Mouse (Mus musculus): ENCODE data around the gene Angel1. TPM values are rescaled to one million over a fixed set of nuclear protein-coding genes. Genes with fewer than 3 reads are reported as not detected.

Angel1 gene
- polyA plus RNA-seq, 1 experiment from 2014 or later = 17.0 TPM

DNA sequence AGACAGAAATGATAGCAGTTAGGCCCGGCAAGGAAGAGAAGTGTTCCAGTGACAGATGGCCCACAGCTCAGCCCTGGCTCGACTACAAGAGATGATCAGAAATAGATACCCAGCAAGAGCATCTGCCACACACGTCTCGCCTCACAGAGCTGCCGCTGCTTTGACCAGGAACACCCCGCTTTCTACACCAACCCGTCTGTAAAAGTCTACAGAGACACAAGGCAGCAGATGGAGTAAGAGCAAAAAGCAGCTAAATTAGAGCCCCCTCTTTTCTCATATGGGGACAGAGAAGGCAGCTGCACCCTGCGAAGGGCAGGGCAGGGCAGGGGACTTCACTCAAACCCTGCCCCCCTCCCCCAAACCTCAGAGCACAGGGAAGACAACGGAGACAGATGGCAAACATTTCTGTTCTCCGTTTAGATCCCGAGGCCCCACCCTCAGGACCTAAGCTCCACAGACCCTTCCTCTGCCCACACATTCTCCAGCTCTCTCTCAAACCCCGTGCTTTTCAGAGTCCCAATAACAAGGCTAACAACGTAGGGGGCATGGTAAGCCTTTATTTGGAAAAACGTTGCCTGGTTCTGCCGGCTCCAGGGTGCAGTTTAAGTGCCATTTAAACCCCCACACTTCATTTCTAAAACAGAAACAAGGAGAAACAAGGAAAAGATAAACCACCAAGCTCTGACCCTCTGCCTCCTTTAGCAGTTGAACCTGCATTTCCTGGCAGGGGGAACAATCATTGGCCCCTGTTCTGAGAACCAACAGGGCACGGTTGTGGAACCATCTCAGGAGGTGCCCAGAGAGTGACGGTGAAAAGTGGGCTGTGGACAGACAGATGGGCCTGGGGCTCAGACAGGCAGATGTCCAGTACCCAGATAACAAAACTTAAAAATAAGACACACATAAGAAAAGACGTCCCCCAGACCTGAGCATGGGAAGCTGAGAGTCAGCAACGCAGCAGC lies 26.0 kb downstream of the Angel1 start:
- Histone ChIP-seq H3K9ac (0 out of 2 replicates have a peak overlapping the region, but pooled peaks have one; percentile 5), H3K36me3 (peaks cover 19% of the 10 kb centered on the region)
- 25% methylated on average over 19 of the region's 19 CpGs for WGBS

DNA sequence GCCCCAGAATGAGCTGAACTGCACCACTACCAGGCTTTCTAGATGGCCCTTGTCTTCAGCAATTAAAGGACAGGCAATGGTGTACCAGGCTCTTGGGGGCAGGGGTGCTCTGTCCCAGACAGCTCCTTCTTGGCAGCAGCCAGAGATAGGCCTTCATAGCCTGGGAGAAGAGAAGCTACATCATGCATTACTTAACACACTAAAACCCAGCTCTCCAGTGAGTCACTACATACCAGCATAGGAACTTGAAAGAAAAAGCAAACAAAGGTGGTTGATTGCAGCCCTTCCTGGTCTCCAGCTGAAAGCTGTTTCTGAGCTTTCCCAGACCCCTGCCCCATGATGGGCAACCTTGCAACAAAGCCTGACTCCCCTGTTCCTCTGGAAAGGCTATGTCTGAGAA lies 27.7 kb downstream of the Angel1 start:
- peaks cover 31% of the 10 kb centered on the region for H3K36me3 ChIP-seq
- H3K9ac ChIP-seq = no peak overlapping the region
- H3K4me3 ChIP-seq = no peak overlapping the region
- peaks cover 42% of the 10 kb centered on the region for H3K4me1 ChIP-seq
- no peak for ATAC-seq (ENCODE audit: low FRiP score)
- H3K27me3 ChIP-seq = no peaks in the 10 kb centered on the region
- peak overlapping the region; percentile 84 for H3K27ac ChIP-seq
- H3K4me2 ChIP-seq (replicated peaks) = peak overlapping the region; percentile 29; the same call in 1 of the 2 replicates
- no peaks in the 10 kb centered on the region for H3K9me3 ChIP-seq (replicated peaks)

More for the DNA sequence above, 26.0 kb downstream of the Angel1 start:
- H3K27me3 ChIP-seq = no peaks in the 10 kb centered on the region
- ATAC-seq (ENCODE audit: low FRiP score) = peak; percentile 64
- H3K27ac ChIP-seq = peak overlapping the region; percentile 84
- no peak overlapping the region for H3K4me3 ChIP-seq
- no peaks in the 10 kb centered on the region for H3K9me3 ChIP-seq (replicated peaks)
- H3K4me2 ChIP-seq (replicated peaks) = peak overlapping the region; percentile 3; the same call in 1 of the 2 replicates
- peaks cover 48% of the 10 kb centered on the region for H3K4me1 ChIP-seq

DNA sequence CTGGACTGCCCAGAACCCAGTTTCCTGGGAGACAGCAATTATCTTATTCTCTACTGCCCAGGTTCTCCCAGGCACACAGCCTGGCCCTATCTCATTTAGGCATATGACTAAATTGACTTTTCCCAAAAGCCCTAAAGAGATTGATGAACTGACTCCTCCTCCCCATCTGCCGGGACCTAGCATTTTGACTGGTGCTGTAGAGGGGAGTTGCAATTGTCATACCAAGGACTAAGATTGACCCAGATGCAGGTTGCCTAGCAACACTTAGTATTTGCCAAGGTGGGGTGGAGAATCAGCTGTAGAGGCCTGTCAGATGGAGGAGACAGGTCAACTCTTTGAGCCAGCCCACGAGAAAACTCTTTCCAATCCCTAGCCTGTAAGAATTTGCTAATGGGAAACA lies 28.3 kb downstream of the Angel1 start:
- peaks cover 32% of the 10 kb centered on the region for H3K36me3 ChIP-seq
- H3K27ac ChIP-seq = 0 out of 2 replicates have a peak overlapping the region, but pooled peaks have one; percentile 84
- no peak overlapping the region for H3K9ac ChIP-seq
- 54% methylated on average over 2 of the region's 2 CpGs for WGBS
- ATAC-seq (ENCODE audit: low FRiP score) = peak; percentile 21; the same call in 1 of the 2 replicates
- H3K4me2 ChIP-seq (replicated peaks) = no peak overlapping the region
- no peak overlapping the region for H3K4me3 ChIP-seq
- H3K27me3 ChIP-seq = no peaks in the 10 kb centered on the region
- H3K4me1 ChIP-seq = peaks cover 42% of the 10 kb centered on the region
- no peaks in the 10 kb centered on the region for H3K9me3 ChIP-seq (replicated peaks)

DNA sequence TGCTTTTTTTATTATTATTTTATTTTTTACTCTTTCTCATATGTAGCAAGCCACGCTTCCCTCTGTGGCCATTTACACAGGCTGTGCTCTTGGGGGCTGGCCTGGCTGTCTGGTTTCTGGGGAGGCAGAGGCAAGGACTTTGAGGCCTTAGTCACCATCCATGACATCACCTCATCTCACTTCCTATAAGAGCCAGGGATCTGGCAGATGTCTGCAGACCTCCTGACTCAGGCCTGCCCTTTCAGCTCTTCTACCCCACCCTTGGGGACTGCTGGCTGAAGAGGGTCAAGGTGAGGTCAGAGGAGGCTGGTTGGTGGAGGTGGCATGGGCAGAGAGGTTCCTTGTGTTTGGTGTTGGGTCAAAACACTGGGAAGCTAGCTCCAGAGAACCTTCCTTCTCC lies 31.8 kb downstream of the Angel1 start:
- ATAC-seq (ENCODE audit: low FRiP score) = no peak
- Histone ChIP-seq H3K4me3 (no peak overlapping the region), H3K4me2 (replicated peaks) (no peak overlapping the region), H3K9me3 (replicated peaks) (no peaks in the 10 kb centered on the region), H3K9ac (no peak overlapping the region), H3K27me3 (no peaks in the 10 kb centered on the region), H3K27ac (no peak overlapping the region), H3K36me3 (peaks cover 62% of the 10 kb centered on the region), H3K4me1 (peaks cover 16% of the 10 kb centered on the region)
- WGBS = 93% methylated on average over 1 of the region's 1 CpGs

DNA sequence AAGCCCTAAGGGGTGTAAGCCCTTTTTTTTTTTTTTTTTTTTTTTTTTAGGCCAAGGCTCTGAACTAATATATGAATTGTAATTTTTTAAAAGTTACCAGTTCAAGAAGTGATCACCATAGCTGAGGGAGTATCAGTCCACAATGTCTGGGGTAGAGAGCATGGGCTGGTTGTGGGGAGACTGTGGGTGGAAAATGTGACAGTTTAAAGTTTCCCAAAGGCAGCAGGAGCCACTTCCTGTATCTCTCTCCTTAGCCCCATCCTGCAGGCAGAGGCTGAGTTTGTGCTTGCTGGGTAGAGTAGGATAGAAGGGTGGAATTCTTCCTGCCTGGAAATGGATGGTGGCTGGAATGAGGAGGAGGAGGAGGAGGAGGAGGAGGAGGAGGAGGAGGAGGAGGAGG lies 32.9 kb downstream of the Angel1 start:
- H3K9me3 ChIP-seq (replicated peaks) = no peaks in the 10 kb centered on the region
- no peak overlapping the region for H3K27ac ChIP-seq
- no peak overlapping the region for H3K4me2 ChIP-seq (replicated peaks)
- no peak for ATAC-seq (ENCODE audit: low FRiP score)
- H3K9ac ChIP-seq = no peak overlapping the region
- H3K36me3 ChIP-seq = peaks cover 70% of the 10 kb centered on the region
- H3K27me3 ChIP-seq = no peaks in the 10 kb centered on the region
- peaks cover 6% of the 10 kb centered on the region for H3K4me1 ChIP-seq
- H3K4me3 ChIP-seq = no peak overlapping the region

DNA sequence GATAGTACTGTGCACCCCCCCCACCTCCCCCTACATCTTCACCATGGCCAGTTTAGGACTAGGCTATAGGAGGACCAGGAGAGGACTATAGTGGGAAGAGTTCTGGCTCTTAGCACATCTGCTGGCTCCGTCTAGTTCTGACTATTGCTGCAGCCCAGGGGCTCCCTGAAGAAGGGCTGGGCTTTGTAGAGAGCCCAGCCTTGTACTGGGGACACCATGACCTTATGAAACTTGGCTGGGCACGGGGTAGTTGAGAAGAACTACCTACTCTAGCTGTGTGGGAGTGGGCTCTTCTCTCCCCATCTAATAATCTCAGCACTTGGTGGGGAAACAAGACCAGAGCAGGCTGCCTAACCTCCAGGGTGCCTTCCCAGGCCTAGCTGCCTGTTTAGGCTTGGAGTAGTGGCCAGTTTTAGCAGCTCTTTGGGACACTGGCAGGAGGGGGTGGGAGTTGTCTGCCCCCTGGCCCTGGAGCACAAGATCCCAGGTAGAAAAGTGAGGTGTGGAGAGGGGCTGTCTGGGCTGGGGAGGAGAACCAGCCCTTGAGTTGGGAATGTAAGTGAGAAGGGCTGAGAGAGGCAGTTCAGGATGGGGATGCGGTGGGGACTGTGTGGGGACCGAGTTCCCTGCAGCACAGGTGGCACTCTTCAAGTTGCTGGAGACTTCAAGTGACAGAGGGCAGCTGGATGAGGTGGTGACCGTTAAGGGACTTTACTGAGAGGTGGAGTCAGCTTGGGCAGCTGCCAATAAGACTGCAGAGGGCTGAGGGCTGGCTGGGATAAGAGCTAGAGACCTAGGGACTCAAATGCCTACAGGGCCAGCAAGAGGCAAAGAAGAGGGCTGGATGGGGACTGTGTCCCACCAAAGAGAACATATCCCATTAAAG lies 33.5 kb downstream of the Angel1 start:
- no peak overlapping the region for H3K9ac ChIP-seq
- ATAC-seq (ENCODE audit: low FRiP score) = no peak
- no peaks in the 10 kb centered on the region for H3K27me3 ChIP-seq
- H3K4me2 ChIP-seq (replicated peaks) = no peak overlapping the region
- H3K4me3 ChIP-seq = no peak overlapping the region
- H3K4me1 ChIP-seq = 0 out of 2 replicates have a peak, but pooled peaks cover 1% of the 10 kb centered on the region
- no peak overlapping the region for H3K27ac ChIP-seq
- WGBS = 74% methylated on average over 5 of the region's 5 CpGs
- H3K36me3 ChIP-seq = peaks cover 75% of the 10 kb centered on the region
- no peaks in the 10 kb centered on the region for H3K9me3 ChIP-seq (replicated peaks)

DNA sequence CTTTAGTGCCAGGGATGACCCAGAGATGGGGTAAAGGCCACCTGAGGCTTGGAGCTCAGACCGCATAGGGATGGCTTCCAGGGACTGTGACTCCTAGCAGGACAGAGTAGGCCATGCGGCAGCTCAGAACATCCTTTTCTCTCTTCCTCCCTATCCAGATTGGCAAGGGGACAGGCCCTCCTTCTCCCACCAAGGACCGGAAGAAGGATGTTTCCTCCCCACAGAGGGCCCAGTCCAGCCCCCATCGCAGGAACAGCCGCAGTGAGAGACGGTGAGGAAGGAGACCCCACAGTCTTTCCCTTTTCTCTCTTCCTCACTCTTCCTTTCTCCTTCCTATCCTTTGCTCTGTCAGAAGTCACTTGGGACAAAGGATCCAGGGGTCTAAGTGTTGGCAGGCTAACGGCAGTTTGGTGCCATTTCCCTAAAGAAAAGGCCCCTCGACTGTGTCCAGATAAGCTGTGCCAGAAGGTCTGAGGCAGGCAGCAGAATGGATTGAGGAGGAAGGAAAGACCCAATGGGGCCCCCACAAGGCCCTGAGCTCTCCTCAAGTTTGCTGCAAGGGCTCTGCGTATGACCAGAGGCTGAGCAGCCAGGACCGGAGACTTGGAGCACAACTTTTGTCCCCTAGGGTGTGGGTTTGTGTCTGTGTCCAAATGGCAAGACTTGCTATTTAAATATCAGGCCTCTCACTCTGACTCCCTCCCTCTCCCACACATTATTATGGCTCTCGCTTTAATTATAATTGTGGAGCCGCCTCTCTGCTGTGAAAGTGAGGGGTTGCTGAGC lies 35.4 kb downstream of the Angel1 start:
- Histone ChIP-seq H3K9ac (no peak overlapping the region), H3K27me3 (no peaks in the 10 kb centered on the region), H3K4me1 (0 out of 2 replicates have a peak, but pooled peaks cover 3% of the 10 kb centered on the region), H3K36me3 (peaks cover 79% of the 10 kb centered on the region), H3K4me3 (no peak overlapping the region), H3K4me2 (replicated peaks) (no peak overlapping the region), H3K9me3 (replicated peaks) (no peaks in the 10 kb centered on the region), H3K27ac (no peak overlapping the region)
- 85% methylated on average over 12 of the region's 12 CpGs for WGBS
- no peak for ATAC-seq (ENCODE audit: low FRiP score)

DNA sequence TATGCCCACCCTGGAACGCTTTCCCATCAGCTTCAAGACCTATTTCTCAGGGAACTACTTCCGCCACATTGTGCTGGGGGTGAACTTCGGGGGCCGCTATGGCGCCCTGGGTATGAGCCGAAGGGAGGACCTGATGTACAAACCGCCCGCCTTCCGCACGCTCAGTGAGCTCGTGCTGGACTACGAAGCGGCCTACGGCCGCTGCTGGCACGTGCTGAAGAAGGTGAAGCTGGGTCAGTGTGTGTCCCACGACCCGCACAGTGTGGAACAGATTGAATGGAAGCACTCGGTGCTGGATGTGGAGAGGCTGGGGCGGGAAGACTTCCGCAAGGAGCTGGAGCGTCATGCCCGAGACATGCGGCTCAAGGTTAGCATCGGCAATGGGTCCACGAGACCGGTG lies 37.3 kb downstream of the Angel1 start:
- Histone ChIP-seq H3K36me3 (peaks cover 80% of the 10 kb centered on the region), H3K4me2 (replicated peaks) (no peak overlapping the region), H3K4me1 (peaks cover 8% of the 10 kb centered on the region)

DNA sequence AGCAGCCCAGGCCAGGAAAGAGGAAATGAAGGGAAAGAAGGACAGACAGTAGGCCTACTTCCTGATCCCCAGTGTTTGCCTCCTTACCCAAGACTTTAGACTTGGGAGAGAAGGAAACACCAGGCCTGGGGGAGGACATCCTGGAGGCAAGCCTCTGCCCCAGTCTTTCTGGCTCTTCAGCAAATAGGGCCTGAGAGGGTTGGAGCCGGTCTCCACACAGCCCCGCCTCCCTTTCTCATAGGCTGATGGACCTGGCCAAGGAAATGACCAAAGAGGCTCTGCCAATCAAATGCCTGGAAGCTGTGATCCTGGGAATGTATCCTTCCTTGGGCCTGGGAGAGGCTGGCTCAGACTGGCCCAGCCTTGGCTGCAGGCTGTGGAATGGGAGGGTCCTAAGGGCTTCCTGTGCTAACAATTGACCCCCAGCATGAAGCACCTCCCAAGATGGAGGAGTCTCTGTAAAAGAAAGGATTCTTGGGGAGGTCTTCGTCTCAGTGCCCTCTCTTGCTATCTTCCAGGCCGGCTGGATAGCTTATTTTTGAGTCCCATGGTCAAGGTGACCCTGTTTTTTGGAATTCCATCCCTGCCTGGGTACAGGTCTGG lies 38.2 kb downstream of the Angel1 start:
- peaks cover 80% of the 10 kb centered on the region for H3K36me3 ChIP-seq
- H3K4me2 ChIP-seq (replicated peaks) = no peak overlapping the region
- H3K9me3 ChIP-seq (replicated peaks) = no peaks in the 10 kb centered on the region
- no peak overlapping the region for H3K4me3 ChIP-seq
- H3K27me3 ChIP-seq = no peaks in the 10 kb centered on the region
- H3K9ac ChIP-seq = no peak overlapping the region
- no peak overlapping the region for H3K27ac ChIP-seq
- ATAC-seq (ENCODE audit: low FRiP score) = no peak
- WGBS = 76% methylated on average over 4 of the region's 4 CpGs
- peaks cover 14% of the 10 kb centered on the region for H3K4me1 ChIP-seq

More for the DNA sequence above, 37.3 kb downstream of the Angel1 start:
- H3K27me3 ChIP-seq = no peaks in the 10 kb centered on the region
- ATAC-seq (ENCODE audit: low FRiP score) = no peak
- H3K4me3 ChIP-seq = no peak overlapping the region
- H3K27ac ChIP-seq = no peak overlapping the region
- WGBS = 95% methylated on average over 27 of the region's 27 CpGs
- H3K9me3 ChIP-seq (replicated peaks) = no peaks in the 10 kb centered on the region
- H3K9ac ChIP-seq = no peak overlapping the region

DNA sequence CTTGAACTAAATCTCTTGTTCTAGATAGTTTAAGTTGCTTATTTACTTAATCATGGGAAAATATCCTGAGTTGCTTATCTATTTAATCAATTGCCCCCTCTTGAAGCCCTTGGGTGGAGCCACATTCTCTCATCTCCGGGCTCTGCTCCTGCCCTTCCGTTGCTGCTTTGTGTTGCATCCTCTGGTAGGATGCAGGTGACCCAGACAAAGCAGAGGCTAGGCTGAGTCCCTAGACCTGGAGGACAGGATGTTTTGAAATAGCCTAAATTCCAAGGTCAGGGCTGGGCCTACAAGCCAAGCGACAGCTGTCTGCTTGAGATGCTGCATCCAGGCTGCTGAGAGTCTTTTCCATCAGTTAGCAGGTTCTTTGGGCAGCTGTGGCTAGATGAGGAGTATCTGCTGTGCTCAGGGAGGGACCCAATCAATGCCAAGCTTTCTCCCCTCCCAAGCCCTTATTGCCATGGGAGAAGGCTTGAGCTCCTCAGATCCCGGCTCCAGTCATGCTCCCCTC lies 38.8 kb downstream of the Angel1 start:
- no peak overlapping the region for H3K9ac ChIP-seq
- WGBS = 87% methylated on average over 4 of the region's 4 CpGs
- peaks cover 20% of the 10 kb centered on the region for H3K4me1 ChIP-seq
- no peak overlapping the region for H3K27ac ChIP-seq
- ATAC-seq (ENCODE audit: low FRiP score) = no peak
- H3K4me3 ChIP-seq = no peak overlapping the region
- no peaks in the 10 kb centered on the region for H3K9me3 ChIP-seq (replicated peaks)
- H3K36me3 ChIP-seq = peaks cover 80% of the 10 kb centered on the region
- H3K4me2 ChIP-seq (replicated peaks) = no peak overlapping the region
- H3K27me3 ChIP-seq = no peaks in the 10 kb centered on the region
